Mouse (Mus musculus) stomach, embryonic 14.5 days (tissue): Measurements from ENCODE around the gene Sfxn5. TPM values are rescaled to one million over a fixed set of nuclear protein-coding genes. Genes with fewer than 3 reads are reported as not detected.

Experiments used
- ATAC-seq: fragments of 200-750 bp; cut with Nextera tagmentation; 2 replicates; pipeline ENCODE4 v1.8.0; 2017; ENCODE audit warnings: low read depth, moderate TSS enrichment; ENCODE audit not compliant: insufficient number of reproducible peaks, insufficient read depth, low FRiP score
- H3K27ac ChIP-seq: fragments of 300-500 bp; sonication (generic); 2 replicates; pipeline ENCODE4 v1.5.1; 2014; ENCODE audit warnings: mild to moderate bottlenecking, low read length, moderate library complexity, mixed read lengths
- H3K27me3 ChIP-seq: fragments of 300-500 bp; sonication (generic); 2 replicates; pipeline ENCODE4 v1.6.1; 2014; ENCODE audit warnings: low read length, control low read depth, mixed read lengths; ENCODE audit not compliant: control insufficient read depth, insufficient read depth
- H3K36me3 ChIP-seq: fragments of 300-500 bp; sonication (generic); 2 replicates; pipeline ENCODE4 v1.6.1; 2014; ENCODE audit warnings: mild to moderate bottlenecking, control low read depth, low read length, moderate library complexity, mixed read lengths; ENCODE audit not compliant: control insufficient read depth, insufficient read depth
- H3K4me1 ChIP-seq: fragments of 300-500 bp; sonication (generic); 2 replicates; pipeline ENCODE4 v1.6.1; 2014; ENCODE audit warnings: low read length, control low read depth, mixed read lengths; ENCODE audit not compliant: control insufficient read depth, insufficient read depth
- H3K4me2 ChIP-seq: fragments of 300-500 bp; sonication (generic); replicated peaks from 2 replicates; pipeline ENCODE4 v1.6.1; 2014; ENCODE audit warnings: low read depth, low read length, control low read depth
- H3K4me3 ChIP-seq: fragments of 300-500 bp; sonication (generic); 2 replicates; pipeline ENCODE4 v1.5.1; 2014; ENCODE audit warnings: low read depth, low read length, control low read depth
- H3K9ac ChIP-seq: fragments of 300-500 bp; sonication (generic); replicated peaks from 2 replicates; pipeline ENCODE4 v1.6.1; 2014; ENCODE audit warnings: low read depth, mild to moderate bottlenecking, control low read depth, low read length, moderate library complexity, mixed read lengths
- H3K9me3 ChIP-seq: fragments of 300-500 bp; sonication (generic); 2 replicates; pipeline ENCODE4 v1.6.1; 2016; ENCODE audit warnings: low read depth, low read length, control low read depth; ENCODE audit not compliant: control insufficient read depth
- WGBS: fragments of 180-500 bp; shearing (Covaris S2); extraction: QIAGEN DNeasy Blood & Tissue Kit; methylation state at CpG from one replicate; pipeline ENCODE4 v1.1.7; 2014; 5-methylcytosine and 5-hydroxymethylcytosine counted together
- polyA plus RNA-seq: library from polyadenylated mRNA; unstranded; fragments of >200 nt; fragmentation: Nextera tagmentation; extraction: Ambion mirVana; gene quantifications from 2 replicates; pipeline ENCODE4 v1.2.1, GENCODE M21; 2014

Sfxn5 gene
- polyA plus RNA-seq, 1 experiment from 2014 or later = 13.0 TPM

DNA sequence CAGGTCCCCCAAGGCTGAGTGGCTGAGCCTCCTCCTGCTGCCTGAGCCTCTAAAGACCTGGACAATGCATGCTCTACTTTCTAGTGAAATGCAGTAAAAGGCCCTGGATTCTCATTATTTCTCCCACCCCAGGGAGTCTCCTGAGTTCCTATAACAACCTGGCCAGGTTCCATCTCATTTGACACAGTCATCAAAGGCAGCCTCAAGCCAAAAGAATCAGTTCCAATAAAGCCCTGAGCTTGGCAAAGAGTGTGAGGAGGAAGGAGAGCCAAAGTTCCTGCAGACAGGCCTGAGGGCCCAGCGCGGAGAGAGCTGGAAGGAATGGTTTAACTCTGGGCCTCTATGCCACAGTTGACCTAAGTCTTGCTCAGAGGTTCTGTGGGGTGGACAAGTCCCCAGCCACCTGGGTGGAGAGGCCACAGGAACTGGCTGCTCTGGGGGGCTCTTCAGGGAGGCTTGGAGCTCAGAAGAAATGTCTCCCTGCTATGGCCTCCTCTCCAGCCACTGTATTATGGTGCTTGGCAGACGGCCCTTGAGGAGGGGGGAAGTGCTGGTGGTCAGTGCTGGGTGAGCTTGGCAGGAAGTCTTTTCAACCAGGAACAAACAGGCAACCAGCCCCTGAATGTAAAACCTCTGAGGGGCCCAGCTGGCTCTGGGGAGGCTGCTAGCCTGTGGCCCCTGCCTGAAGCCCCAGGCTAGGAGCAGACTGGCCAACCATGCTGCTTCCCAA is 30.7 kb downstream of the Sfxn5 start:
- Histone ChIP-seq H3K27me3 (no peaks in the 10 kb centered on the region), H3K9me3 (no peaks in the 10 kb centered on the region), H3K4me3 (no peak overlapping the region), H3K4me2 (no peak overlapping the region), H3K9ac (no peak overlapping the region), H3K36me3 (no peaks in the 10 kb centered on the region), H3K4me1 (0 out of 2 replicates have a peak, but pooled peaks cover 7% of the 10 kb centered on the region), H3K27ac (0 out of 2 replicates have a peak overlapping the region, but pooled peaks have one; percentile 11)
- WGBS = 58% methylated on average over 3 of the region's 3 CpGs
- no peak for ATAC-seq

GRCm38 (mm10) chr6:85295384-85296167 is 37.6 kb downstream of the Sfxn5 start:
- Histone ChIP-seq H3K4me2 (no peak overlapping the region), H3K9ac (no peak overlapping the region), H3K36me3 (no peaks in the 10 kb centered on the region), H3K9me3 (no peaks in the 10 kb centered on the region), H3K4me1 (no peaks in the 10 kb centered on the region), H3K27me3 (no peaks in the 10 kb centered on the region), H3K4me3 (no peak overlapping the region), H3K27ac (no peak overlapping the region)
- 70% methylated on average over 7 of the region's 7 CpGs for WGBS
- ATAC-seq = 0 out of 2 replicates have a peak, but pooled peaks have one; percentile 33

- Histone ChIP-seq H3K36me3 (no peaks in the 10 kb centered on the region), H3K9ac (no peak overlapping the region), H3K4me2 (no peak overlapping the region), H3K27me3 (no peaks in the 10 kb centered on the region), H3K27ac (no peak overlapping the region), H3K4me1 (no peaks in the 10 kb centered on the region), H3K9me3 (no peaks in the 10 kb centered on the region), H3K4me3 (no peak overlapping the region)
- 66% methylated on average over 5 of the region's 5 CpGs for WGBS
- no peak for ATAC-seq
Observed at GRCm38 (mm10) chr6:85294004-85294379, 39.2 kb downstream of the Sfxn5 start.

DNA sequence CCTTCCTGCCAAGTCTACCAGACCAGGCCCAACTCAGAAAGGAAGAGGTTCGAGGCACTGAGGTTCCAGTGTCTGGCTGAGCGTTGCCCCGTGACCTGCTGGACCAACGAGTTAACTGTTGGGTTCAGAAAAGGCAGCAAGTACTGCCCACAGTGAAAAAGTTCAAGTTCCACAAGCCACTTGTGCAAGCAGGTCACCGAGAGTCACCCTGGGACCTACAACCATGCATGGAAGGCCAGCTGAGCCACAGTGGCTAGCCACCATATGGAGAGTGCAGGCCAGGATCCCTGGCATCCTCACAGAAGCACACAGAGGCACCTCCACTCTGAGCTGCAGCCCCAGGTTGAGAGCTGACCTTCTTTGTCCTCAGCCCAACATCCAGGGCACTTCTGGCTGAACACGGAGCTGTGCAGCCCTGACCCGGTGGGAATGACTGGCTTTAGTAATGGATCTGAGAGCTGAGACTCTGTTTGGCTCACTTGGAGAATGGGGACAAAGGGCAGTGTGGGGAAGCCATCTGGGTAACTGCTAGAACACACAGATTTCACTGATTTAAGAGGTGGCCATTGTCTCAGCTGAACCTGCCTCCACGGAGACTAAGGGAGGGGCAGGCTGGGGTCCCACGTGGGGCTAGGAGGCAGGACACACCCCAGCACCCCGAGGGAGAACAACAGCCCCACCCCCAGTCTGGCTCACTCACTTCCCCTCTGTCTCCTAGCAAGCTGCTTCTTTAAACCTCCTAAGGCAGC is 39.8 kb downstream of the Sfxn5 start:
- no peaks in the 10 kb centered on the region for H3K4me1 ChIP-seq
- no peak overlapping the region for H3K4me2 ChIP-seq
- H3K9ac ChIP-seq = no peak overlapping the region
- 61% methylated on average over 10 of the region's 10 CpGs for WGBS
- no peaks in the 10 kb centered on the region for H3K27me3 ChIP-seq
- no peaks in the 10 kb centered on the region for H3K9me3 ChIP-seq
- ATAC-seq = no peak
- no peak overlapping the region for H3K27ac ChIP-seq
- no peaks in the 10 kb centered on the region for H3K36me3 ChIP-seq
- H3K4me3 ChIP-seq = no peak overlapping the region

DNA sequence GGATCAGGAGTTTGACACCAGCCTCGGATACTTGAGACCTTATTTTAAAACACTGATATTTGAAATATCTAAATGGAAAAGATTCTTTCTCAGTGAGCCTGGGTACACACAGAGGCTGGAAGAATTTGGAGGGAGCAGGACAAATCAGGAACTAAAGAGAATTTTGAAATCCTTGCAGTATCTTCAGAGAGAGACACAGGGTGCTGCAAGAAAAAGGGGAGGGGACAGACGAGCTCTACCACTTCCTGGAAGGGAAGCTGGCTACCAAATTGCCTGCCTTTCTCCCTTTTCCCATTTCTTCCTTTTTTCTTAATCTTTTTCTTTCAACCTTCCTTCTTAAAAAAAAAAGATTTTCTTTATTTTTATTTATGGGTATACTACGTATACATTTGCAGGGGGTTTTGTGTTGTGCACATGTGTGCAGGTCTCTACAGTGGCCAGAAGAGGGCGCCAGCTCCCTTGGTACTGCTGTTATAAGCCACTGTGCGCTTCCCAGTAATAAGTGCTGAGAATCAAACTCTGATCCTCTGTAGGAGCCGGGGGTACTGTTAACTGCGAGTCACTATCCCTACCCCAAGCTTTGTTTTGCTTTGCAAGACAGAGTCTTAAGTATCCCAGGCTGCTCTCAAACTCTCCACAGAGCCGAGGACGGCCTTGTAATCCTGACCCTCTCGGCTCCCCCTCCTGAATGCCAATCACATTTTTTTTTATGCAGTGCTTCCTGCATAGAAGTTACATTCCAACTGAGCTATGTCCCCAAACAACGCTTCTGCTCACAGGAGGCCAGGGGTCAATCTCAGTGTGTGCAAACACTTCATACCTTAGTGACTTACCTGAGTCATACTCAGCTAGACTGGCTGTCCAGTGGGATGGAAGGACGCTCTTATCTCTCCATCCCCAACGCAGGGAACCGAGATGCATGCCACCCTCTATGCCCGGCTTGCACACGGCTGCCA is 42.1 kb downstream of the Sfxn5 start:
- no peaks in the 10 kb centered on the region for H3K36me3 ChIP-seq
- no peak for ATAC-seq
- no peak overlapping the region for H3K27ac ChIP-seq
- H3K27me3 ChIP-seq = no peaks in the 10 kb centered on the region
- no peaks in the 10 kb centered on the region for H3K9me3 ChIP-seq
- H3K4me3 ChIP-seq = no peak overlapping the region
- no peak overlapping the region for H3K9ac ChIP-seq
- 81% methylated on average over 16 of the region's 16 CpGs for WGBS
- H3K4me1 ChIP-seq = no peaks in the 10 kb centered on the region
- no peak overlapping the region for H3K4me2 ChIP-seq

DNA sequence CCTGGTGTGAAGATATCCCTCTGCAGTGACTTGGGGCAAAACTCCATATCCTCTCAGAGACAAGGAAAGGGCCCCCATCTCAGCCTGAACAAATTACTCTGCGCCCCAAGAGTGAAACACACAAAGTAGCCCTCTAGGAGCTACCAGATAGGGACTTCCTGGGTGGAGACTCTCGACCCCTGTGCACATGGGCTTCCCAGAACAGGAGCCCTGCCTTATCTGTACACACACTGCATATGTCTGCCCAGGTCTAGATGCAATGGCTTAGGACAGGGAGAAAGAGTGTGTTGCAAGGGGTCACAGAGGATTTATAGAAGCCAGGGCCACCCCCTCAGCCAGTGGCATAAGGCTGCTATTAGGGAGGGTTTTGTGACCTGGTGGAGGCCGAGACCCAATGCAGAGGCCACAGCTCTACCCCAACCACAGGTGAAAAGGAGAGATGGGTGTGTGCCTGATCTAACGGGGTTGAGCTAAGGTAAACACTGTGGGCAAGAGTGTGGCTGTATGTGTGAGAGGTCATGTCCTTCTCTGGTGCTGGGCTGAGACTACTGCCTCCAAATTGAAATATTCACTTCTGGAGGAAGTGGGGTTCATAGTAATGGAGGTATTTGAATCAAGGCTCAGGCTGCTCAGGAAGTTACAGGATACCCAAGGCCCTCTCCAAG is 44.9 kb downstream of the Sfxn5 start:
- Histone ChIP-seq H3K36me3 (no peaks in the 10 kb centered on the region), H3K9me3 (no peaks in the 10 kb centered on the region), H3K4me3 (no peak overlapping the region), H3K4me1 (no peaks in the 10 kb centered on the region), H3K4me2 (no peak overlapping the region), H3K27me3 (no peaks in the 10 kb centered on the region), H3K9ac (no peak overlapping the region), H3K27ac (no peak overlapping the region)
- 69% methylated on average over 4 of the region's 4 CpGs for WGBS
- ATAC-seq = no peak

DNA sequence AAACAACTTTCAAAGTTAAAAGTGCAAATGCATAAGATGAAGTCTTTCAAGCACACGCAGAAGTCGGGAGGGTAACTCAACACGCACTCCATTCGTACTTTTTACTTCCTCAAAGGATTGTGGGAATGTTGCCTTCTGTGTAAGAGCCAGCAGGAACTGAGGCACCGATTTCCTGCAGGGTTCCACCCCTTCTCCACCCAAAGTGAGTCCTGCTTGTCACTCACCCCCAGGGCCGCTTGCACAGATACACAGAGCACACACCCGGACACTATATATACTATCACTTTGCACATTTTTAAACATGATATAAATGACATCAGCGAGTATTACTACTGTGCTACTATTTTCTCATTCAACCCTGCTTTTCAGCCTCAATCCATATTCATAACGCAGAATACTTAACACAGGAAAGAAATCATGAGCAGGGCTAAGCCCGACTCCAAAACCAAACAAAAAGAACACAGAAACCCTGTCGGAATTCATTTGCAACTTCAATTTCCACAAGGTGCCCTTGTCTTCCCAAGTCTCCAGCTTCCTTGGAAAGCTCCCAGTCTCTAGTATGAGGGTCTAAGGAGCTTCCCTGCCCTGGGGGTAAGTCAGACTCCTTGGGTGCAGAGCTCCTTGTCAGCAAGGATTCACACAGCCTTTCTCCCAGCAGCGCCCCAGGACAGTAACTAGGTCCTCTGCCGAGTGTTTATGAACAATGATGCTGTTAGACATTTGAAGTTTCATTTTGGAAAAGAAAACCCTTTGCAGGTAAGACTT is 46.8 kb downstream of the Sfxn5 start:
- no peaks in the 10 kb centered on the region for H3K36me3 ChIP-seq
- no peak overlapping the region for H3K27ac ChIP-seq
- 80% methylated on average over 13 of the region's 13 CpGs for WGBS
- no peaks in the 10 kb centered on the region for H3K4me1 ChIP-seq
- H3K27me3 ChIP-seq = no peaks in the 10 kb centered on the region
- no peak overlapping the region for H3K4me2 ChIP-seq
- ATAC-seq = no peak
- H3K4me3 ChIP-seq = no peak overlapping the region
- no peak overlapping the region for H3K9ac ChIP-seq
- H3K9me3 ChIP-seq = no peaks in the 10 kb centered on the region
